Mouse (Mus musculus) gastrocnemius, postnatal 4 days (tissue): ENCODE data around the gene Fdxacb1. TPM values are rescaled to one million over a fixed set of nuclear protein-coding genes. Genes with fewer than 3 reads are reported as not detected.
A peak's percentile ranks its signal among the peaks of the same experiment; 100 is the strongest.

Experiments used
- DNase-seq, 2 experiments: peaks; one replicate each; pipeline ENCODE4 v3.0.0; 2021 to 2022; ENCODE audit warnings: low spot score in 2 of 2, mixed read lengths in 2 of 2
- total RNA-seq, 2 experiments: library from RNA; stranded (reverse); gene quantifications; 2 replicates each; pipeline ENCODE4 v1.2.3; 2021

The Fdxacb1 gene
- total RNA-seq, 2 experiments from 2014 or later: 5.9 to 6.9 TPM

DNA sequence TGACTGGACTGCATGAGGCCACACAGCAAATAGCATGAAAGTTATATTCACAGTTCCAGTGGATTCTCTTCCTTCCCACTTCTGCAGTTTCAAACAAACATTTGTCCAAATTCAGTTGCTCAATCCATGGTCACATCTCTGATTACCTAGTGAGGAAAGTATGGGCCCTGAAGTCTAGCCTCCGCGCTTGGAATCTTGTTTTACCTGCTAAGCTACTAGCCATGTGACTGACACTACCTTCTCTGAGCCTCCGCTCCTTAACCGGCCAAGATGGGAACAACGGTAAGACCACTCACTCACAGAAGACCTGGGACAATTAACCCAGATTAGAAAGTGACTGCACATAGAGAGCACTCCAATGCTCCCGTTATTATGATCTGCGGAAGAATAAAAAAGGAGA lies 22.2 kb upstream of the Fdxacb1 start:
- DNase-seq: no peak

DNA sequence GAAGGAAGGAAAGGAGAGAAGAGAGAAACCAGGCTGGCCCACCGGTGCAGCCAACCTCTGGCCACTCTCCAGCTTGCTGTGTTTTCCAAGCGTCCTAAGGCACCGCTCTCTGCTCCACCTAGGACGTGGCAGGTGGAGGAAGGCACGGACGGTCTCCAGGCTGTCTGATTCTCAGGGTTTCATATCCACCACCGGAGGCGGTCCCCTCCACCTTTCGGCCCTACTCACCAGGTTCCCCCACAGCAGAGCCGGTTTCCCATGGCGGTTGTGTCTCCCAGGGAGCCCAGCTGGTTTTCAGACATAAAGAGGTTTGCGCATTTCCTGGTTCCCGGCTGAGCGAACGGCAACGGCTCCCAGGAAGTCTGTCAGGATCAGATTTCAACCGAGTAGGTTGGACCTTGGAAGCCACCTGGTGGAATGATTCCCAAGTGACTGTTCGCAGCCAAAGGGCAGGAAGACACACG lies 21.8 kb upstream of the Fdxacb1 start, which contains the start of gene 2310030G06Rik:
TSS of gene 2310030G06Rik (minus strand) at position 323 of the 464 bp plus-strand sequence.
- DNase-seq: no peak

DNA sequence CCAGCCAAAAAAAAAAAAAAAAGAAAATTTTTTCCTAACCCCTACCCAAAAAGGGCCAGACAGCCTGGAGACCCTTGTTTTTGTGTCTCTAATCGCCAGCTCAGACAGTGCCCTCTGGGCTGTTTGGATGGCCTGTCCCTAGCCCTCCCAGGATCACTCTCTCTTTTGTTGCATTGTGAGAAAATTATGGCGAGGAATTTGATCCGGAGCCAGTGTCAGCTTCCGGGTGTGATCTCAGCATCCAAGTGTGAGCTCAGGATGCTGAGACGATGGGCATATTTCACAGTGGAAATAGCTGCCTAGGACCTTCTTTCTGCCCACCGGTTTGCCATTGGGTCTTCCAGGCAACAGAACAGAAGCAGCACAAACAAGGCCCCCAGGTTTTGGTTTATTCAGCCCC lies 17.3 kb upstream of the Fdxacb1 start:
- DNase-seq: no peak

DNA sequence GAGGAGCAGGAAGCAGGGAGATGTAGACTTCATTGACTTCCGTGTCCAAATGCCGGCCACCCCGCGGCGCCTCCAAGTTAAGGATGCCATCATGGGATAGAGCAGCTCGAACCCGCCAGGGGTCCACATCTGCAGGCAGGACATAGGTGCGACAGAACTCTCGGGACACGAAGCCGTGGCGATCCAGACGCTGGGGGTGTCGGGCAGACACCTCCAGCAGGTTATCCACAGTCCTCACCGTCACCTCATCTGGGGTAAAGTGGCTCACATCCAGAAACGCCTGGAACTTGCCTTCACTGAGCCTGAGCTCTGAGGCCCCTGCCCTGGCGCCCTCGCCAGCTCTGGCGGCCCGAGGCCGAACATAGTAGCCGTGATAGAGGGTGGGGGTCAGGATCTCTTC lies 16.7 kb upstream of the Fdxacb1 start, which contains the start of gene Cryab:
TSS of gene Cryab (plus strand) at position 3 of the 400 bp plus-strand sequence.
- peak in 1 of 2 experiments; percentile 16 for DNase-seq

DNA sequence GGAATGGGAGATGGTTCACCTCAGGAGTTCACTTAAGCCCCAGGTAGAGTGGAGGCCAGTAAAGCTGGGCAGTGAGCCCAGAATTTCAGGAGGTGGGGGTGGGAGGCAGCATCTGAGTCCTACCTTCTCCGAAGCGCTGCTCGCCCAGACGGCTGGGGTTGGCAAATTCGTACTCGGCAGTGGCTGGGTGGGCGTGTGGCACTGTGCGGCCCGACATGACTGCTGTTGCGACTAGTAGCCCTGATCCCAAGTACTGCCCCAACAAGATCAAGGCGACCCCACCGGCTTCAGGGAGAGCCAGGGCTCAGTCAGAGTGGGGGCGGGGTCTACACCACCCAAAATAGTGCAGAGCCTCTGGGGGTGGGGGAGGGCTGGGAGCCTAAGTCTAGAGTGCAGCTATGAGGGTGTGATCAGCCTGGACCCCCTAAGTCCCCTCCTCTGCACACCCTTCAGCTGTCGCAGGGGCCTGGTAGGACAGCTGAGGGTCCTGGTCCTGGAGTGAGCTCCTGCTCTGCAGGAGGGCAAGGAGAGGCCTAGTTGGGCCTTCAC lies 15.9 kb upstream of the Fdxacb1 start, which contains the start of gene Hspb2:
TSS of gene Hspb2 (minus strand) at position 301 of the 549 bp plus-strand sequence.
- peak in 1 of 2 experiments; percentile 51 for DNase-seq

DNA sequence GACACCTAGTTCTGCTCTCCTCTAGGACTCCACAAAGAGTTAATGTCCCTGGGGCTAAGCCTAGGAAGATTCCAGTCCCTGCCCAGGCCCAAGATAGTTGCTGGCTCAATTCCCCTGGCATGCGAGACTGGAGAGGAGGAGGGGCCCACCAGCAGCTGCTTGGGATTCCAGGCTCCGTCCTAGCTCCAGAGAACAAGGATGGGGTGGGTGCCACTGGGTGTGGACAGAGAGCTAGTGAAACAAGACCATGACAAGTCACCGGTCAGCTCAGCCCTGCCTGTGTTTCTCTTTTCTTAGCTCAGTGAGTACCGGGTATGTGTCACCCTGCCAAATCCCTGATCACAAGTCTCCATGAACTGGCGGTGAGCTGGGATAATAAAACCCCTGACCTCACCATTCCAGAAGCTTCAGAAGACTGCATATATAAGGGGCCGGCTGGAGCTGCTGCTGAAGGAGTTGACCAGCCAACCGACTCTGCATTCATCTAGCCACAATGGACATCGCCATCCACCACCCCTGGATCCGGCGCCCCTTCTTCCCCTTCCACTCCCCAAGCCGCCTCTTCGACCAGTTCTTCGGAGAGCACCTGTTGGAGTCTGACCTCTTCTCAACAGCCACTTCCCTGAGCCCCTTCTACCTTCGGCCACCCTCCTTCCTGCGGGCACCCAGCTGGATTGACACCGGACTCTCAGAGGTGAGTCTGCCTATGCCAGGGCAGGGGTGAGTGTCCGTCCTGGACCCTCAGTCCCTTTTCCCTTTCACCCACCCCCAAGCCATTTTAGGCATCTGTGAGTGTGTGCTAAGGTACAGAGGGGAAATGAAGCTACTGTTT lies 15.0 kb upstream of the Fdxacb1 start:
- peak; percentile 72 to 89 for DNase-seq

DNA sequence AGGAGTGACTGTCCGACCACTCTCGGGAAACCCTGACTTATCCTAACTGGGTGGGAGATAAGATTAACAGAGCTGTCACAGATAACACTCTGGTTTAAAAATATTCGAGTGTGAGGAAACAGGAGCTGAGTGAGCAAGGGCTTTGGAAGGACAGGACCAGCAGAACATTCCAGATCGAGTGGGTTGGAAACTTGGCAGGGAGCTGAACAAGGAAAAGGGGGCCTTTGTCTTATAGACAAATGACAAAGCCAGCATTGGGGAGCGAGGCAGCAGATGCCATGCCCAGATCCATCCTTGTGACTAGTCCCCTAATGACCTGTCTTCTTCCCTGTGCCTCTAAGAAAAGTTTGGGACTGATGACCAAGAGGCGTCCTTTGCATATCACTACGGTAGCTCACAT lies 14.1 kb upstream of the Fdxacb1 start:
- no peak for DNase-seq

DNA sequence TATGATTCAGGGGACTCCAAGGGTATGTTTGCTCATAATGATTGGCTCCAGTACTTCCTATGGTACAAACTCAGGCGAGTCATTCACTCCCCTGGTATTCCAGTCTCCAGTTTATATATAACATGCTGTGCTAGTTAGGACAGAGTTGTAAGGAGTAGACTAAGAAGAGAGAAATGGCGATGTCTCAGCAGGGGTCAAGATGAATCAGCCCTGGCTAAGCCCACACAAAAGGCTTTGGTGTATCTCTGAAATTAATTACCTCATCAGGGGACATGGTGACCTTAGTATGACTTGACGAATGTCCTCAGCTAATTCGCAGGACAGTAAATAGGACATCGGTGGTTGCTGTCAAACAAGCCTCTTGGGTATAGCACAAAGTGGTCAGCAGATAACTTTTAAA lies 11.3 kb upstream of the Fdxacb1 start:
- no peak for DNase-seq

DNA sequence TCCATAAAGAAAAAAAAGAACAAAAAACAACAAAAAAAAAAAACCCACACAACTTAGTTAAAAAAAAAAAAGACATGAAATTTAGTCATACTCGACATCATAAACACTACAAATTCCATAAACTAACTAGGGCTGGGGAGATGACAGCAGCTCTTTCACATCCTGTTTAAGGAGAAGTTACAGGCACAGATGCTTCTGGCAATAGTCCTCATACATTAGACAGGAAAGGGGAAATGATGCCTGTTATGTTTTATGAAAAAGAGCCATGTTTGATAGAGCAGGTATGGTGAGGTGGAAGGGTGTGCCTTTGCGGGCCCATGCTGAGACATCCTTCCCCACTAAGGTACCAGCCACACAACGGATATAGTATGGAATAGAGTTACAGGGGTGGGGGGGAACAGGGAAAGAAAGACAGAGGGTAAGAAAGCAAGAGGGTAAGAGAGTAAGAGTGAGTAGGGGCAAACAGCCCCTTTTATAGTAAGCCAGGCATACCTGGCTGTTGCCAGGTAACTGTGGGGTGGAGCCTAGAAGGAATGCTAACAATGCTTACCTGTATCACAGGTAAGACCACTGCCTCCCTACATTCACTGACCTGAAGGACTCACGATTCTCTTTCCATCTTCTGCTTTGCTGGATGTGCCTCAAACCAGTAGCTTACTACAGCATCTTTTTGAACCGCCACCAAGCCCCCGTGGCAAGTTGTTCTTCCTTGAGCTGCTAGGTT lies 6.4 kb upstream of the Fdxacb1 start:
- no peak for DNase-seq

DNA sequence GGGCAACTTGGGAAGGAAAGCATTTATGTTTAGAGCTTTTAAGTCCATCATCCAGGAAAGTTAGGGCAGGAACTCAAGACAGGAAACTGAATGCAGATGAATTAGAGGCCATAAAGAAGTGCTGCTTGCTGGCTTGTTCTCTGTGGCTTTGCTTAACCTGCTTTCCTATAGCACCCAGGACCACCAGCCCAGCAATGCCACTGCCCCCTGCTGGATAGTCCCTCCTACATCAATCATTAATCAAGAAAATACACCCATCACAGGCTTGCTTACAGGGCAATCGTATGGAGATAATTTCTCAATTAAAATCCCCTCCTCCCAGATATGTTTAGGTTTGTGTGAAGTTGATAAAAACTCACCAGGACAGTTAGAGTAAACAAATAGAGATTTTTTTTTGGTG lies 4.7 kb upstream of the Fdxacb1 start:
- no peak for DNase-seq

DNA sequence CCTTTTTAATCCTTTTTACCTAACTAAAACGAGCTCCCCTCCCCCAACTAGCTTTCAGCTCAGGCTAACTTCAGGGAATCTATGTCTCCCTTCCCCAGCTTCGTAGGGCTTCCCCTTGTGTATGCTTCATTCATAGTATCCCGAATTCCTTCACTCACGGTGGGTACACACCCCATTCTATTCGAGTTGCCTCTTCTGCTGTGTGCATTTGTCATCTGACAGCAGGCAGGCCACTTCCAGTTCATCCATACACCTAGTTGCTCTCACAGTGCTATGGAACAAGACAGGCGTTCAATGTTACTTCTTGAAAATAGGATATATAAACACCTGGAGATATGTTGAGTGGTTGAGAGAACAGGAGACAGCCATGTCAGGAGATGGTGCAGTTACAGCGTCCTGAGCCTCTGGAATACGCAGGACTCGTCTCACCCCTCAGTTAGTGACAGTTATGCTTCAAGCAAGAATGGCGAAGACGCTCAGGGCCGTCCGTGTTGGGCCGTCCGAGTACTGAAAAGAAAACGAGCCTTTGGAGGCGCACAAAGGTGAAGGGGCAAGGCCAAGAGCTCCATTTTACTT lies 417 bp upstream of the Fdxacb1 start:
- no peak for DNase-seq

DNA sequence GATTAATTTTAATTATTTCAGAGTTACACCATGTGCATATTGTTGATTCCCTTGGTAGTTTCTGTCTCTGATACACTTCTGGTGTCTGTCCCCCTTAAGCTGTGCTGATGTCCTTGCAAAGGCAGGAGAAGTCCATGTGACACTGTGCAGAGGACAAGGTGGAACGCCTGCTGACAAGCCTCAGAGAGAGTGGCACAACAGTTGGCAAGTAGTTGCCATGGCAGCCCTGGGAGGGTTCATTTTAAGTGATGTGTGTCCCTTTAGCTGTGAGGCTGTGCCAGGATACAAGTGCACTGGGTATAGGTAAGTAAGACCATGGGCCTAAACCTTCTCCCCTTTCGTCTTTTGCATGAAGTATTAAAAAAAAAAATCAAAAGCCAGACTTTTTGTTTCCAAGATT lies 2.0 kb downstream of the Fdxacb1 start:
- DNase-seq: no peak

DNA sequence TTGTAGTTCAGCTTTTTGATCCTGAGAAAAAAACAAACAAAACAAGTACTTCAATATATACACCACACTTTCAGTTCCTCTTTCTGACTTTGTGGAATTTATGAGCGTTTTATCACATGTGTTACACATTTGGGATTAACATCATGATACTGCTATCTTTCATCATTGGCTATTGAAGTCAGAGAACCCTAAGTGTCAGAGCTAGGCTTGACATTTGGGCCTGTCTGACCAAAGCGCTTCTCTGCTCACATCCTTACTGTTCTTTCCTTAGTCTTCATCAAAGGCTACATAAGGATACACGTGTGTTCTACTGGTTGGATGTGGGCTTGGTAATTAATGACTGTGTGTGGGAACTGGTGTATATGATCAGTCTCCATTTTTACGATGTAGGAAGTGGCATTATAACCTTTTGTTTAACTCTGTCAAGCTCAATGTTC lies 6.0 kb downstream of the Fdxacb1 start:
- no peak for DNase-seq

DNA sequence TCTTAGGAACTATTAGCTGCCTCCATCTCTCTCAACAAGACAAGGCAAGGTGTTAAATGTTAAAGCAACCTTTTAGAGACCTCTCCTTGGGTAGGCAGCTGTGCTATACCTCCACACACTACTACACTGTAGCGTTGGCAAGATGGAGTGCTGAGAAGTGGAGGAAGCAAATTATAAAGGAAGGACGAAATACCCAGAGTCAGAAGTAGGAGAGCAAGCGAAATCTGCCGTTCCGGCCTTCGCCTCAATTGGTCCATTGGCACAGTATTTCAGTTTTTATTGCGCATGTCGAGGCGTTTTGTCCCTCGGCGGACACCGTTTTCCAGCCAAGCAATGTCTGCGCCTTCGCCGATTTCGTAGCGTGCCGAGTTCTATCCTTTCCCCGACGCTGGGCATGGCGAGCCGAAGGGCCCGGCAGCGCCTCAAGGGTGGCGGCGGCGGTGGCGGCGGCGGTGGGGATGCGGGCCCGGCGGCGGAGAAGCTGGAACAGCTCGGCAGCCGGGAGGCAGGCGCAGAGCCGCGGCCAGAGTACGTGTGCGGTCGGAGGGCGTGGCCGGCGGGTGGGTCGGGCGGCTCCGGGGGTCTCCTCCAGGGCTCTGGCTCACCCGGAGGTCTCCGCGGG lies 7.1 kb downstream of the Fdxacb1 start, which contains the start of the genes Alg9 and 1110032A03Rik:
TSS of gene Alg9 (plus strand) at position 29 of the 622 bp plus-strand sequence.
TSS of gene 1110032A03Rik (minus strand) at position 530 of the 622 bp plus-strand sequence.
- DNase-seq: peak; percentile 80 to 92

DNA sequence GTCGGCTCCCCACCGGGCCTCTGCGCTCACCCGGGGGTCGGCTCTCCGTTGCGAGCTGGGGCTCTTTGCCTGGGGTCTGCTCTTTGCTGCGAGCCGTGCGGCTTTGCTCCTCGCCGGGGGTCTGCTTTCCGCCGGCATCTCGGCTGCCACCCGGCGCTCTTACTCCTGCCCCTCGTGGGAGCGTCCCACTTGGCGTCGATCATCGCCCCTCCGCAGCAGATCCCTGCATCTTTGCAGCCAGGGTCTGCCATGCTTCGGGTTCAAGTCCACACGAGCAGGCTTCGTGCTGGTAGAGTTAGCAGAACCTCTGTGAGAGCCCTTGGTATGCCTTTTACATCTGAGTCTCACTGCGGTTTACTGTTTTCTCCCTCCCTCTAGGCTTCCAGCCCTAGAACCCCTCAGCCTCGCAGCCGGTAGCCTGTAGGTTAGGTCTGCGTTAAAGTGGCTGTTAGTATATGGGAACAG lies 7.7 kb downstream of the Fdxacb1 start:
- DNase-seq: no peak

DNA sequence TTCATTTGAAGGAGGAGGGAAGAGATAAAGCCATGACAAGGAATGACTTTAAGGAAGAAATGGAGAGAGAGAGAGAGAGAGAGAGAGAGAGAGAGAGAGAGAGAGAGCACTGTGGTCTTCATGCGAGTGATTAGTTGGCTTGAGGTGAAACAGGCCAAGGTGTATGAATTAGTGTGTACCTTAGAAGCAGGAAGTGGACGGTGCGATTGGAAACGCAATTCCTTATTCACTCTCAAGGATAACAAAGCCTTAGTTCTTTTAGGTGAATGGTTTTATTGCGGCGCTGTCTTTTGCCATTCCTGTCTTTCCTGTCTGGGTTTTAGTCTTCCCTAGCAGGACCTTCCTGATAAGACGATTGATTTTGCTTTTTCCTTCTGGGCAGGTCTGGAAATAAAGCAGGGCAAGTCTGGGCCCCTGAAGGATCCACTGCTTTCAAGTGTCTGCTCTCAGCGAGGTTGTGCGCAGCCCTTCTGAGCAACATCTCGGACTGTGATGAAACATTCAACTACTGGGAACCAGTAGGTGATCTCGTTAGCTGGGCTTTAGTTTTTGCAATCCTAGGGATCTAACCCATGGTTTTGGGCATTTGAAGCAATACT lies 8.2 kb downstream of the Fdxacb1 start:
- DNase-seq: no peak

DNA sequence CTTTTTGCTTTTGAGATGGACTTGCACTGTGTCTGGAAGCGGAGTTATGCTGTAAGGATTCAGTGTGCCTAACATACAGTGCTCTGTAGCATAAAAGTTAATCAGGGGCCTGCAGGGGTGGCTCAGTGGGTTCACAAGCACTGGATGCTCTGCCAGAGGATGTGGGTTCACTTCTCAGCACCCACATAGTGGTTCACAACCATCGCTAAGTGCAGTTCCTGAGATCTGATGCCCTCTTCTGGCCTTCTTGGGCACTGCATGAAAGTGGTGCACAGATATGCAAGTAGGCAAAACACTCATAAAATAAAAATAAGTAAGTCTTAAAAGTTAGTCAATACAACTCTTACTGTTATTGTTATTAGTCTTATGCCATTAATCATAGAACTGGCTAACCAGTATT lies 14.1 kb downstream of the Fdxacb1 start:
- no peak for DNase-seq

DNA sequence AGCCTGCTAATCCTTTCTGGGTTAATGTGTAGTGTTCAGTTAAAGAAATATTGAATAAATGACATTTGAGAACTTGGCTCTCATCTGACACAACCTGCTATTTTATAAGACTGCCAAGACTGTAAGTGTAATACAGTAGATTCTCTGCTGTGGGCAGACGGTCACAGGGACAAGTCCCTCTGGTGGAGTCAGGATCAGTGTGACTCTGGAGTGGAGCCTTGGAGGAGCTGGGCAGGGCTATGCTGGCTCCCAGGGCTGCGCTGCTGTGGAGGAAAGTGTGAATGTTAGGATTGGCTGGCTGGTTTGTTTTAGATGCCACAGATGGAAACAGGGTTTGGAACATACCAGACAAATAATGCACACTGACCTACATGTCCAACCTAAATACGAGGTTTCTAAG lies 27.2 kb downstream of the Fdxacb1 start:
- DNase-seq: no peak

DNA sequence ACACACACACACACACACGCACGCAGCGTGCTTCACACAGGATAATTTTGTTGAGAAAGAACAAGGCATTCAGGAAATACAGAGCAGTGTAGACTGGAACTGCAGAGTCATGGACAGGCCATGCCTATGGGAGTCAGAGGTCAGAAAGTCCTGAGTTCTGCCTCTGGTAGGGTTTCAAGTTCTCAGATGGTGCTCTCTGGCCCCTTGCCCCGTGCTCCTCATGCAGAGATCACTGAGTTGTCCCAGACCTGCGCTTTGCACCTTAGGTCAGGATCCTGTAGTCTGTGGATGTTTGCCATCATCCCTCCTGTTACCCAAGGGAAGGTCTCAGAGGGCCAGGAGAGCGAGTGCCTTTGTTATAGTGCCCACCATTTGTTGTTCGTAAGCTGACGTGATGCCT lies 28.7 kb downstream of the Fdxacb1 start:
- DNase-seq: no peak

DNA sequence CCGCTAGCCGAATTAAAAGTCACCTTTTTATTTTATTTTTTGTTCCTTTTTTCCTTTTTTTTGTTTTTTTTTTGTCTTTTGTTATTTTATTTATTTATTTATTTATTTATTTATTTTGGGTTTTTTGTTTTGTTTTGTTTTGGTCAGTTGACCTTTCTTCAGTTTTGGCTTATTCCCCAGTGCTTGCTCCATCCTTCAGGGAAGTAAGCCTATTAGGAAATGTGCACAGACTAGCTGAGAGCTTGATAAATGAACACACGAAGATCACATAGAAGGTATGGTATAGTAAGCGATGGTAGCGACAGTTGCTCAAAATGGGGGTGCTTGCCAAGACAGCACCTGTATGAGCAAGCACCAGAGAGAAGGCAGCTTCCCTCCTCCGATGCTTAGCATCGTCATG lies 29.6 kb downstream of the Fdxacb1 start:
- DNase-seq: no peak
